Mouse (Mus musculus) heart, postnatal 0 days (tissue): ENCODE results near the gene Mad1l1. TPM values are rescaled to one million over a fixed set of nuclear protein-coding genes. Genes with fewer than 3 reads are reported as not detected.

Experiments used
- ATAC-seq: fragments of 200-750 bp; cut with Nextera tagmentation; 2 replicates; pipeline ENCODE4 v1.8.0; 2017; ENCODE audit warnings: low read depth, moderate number of reproducible peaks, moderate library complexity; ENCODE audit not compliant: insufficient read depth
- DNase-seq: peaks from one replicate; pipeline ENCODE4 v3.0.0-alpha.2; 2016; ENCODE audit warnings: low spot score
- H3K27ac ChIP-seq: fragments of 300-500 bp; sonication (generic); 2 replicates; pipeline ENCODE4 v1.5.1; 2014; ENCODE audit warnings: low read depth, mild to moderate bottlenecking
- H3K27me3 ChIP-seq: fragments of 300-500 bp; sonication (generic); 2 replicates; pipeline ENCODE4 v1.6.1; 2014; ENCODE audit warnings: low read length, mixed read lengths; ENCODE audit not compliant: control insufficient read depth, insufficient read depth
- H3K36me3 ChIP-seq: fragments of 300-500 bp; sonication (generic); replicated peaks from 2 replicates; pipeline ENCODE4 v1.6.1; 2014; ENCODE audit warnings: low read length, mixed read lengths; ENCODE audit not compliant: control insufficient read depth, insufficient read depth
- H3K4me1 ChIP-seq: fragments of 300-500 bp; sonication (generic); 2 replicates; pipeline ENCODE4 v1.6.1; 2014; ENCODE audit warnings: antibody characterized with exemption; ENCODE audit not compliant: control insufficient read depth, insufficient read depth
- H3K4me2 ChIP-seq: fragments of 300-500 bp; sonication (generic); 2 replicates; pipeline ENCODE4 v1.6.1; 2014; ENCODE audit warnings: low read depth, mild to moderate bottlenecking, low read length, moderate library complexity
- H3K4me3 ChIP-seq: fragments of 300-500 bp; sonication (generic); 2 replicates; pipeline ENCODE4 v1.5.1; 2014; ENCODE audit warnings: low read depth, low read length
- H3K9ac ChIP-seq: fragments of 300-500 bp; sonication (generic); replicated peaks from 2 replicates; pipeline ENCODE4 v1.6.1; 2014; ENCODE audit warnings: low read depth, low read length, mixed read lengths
- H3K9me3 ChIP-seq: fragments of 300-500 bp; sonication (generic); replicated peaks from 2 replicates; pipeline ENCODE4 v1.6.1; 2016; ENCODE audit warnings: low read length; ENCODE audit not compliant: control insufficient read depth
- CTCF ChIP-seq: IDR thresholded peaks from 2 replicates; pipeline ENCODE4 v1.5.1; 2016; ENCODE audit warnings: antibody characterized with exemption, control low read depth, low read depth
- EP300 ChIP-seq: IDR thresholded peaks from 2 replicates; pipeline ENCODE4 v1.6.1; 2016; ENCODE audit warnings: antibody characterized with exemption, low read depth
- WGBS: fragments of 180-500 bp; shearing (Covaris S2); extraction: QIAGEN DNeasy Blood & Tissue Kit; methylation state at CpG from one replicate; pipeline ENCODE4 v1.1.7; 2014; 5-methylcytosine and 5-hydroxymethylcytosine counted together
- polyA plus RNA-seq: library from polyadenylated mRNA; unstranded; fragments of >200 nt; fragmentation: Nextera tagmentation; extraction: Ambion mirVana; gene quantifications from 2 replicates; pipeline ENCODE4 v1.2.1, GENCODE M21; 2015
- total RNA-seq: library from RNA; depleted of rRNA; stranded (reverse); fragments of >200 nt; gene quantifications from 2 replicates; pipeline ENCODE4 v1.2.3, GENCODE M21; 2014; ENCODE audit warnings: low replicate concordance

The Mad1l1 gene
- total and polyA plus RNA-seq, 2 experiments from 2014 or later = 15.1 to 20.6 TPM

GRCm38 (mm10) chr5:139978525-139979276 is 342.7 kb downstream of the Mad1l1 start:
- H3K27me3 ChIP-seq = peaks cover 16% of the 10 kb centered on the region
- no peaks in the 10 kb centered on the region for H3K4me1 ChIP-seq
- no peak overlapping the region for H3K27ac ChIP-seq
- H3K9me3 ChIP-seq = no peaks in the 10 kb centered on the region
- DNase-seq (no peak), ATAC-seq (no peak)
- no peak overlapping the region for H3K4me2 ChIP-seq
- TF ChIP-seq EP300 = no peak
- TF ChIP-seq CTCF = no peak
- WGBS = 6% methylated on average over 13 of the region's 13 CpGs
- H3K9ac ChIP-seq = no peak overlapping the region
- no peak overlapping the region for H3K4me3 ChIP-seq
- no peaks in the 10 kb centered on the region for H3K36me3 ChIP-seq

GRCm38 (mm10) chr5:139977476-139977875 is 343.9 kb downstream of the Mad1l1 start:
- no peak overlapping the region for H3K4me3 ChIP-seq
- no peak overlapping the region for H3K27ac ChIP-seq
- no peak for TF ChIP-seq CTCF
- TF ChIP-seq EP300 = no peak
- WGBS = 30% methylated on average over 8 of the region's 8 CpGs
- peaks cover 29% of the 10 kb centered on the region for H3K27me3 ChIP-seq
- no peak overlapping the region for H3K4me2 ChIP-seq
- DNase-seq = no peak
- no peaks in the 10 kb centered on the region for H3K36me3 ChIP-seq
- H3K4me1 ChIP-seq = no peaks in the 10 kb centered on the region
- no peaks in the 10 kb centered on the region for H3K9me3 ChIP-seq
- no peak overlapping the region for H3K9ac ChIP-seq
- ATAC-seq = no peak

GRCm38 (mm10) chr5:139976584-139976983 is 344.8 kb downstream of the Mad1l1 start:
- WGBS = 71% methylated on average over 4 of the region's 4 CpGs
- TF ChIP-seq EP300 (no peak), CTCF (no peak)

GRCm38 (mm10) chr5:139970186-139970631 is 351.1 kb downstream of the Mad1l1 start:
- no peak overlapping the region for H3K4me3 ChIP-seq
- TF ChIP-seq EP300 (no peak), CTCF (peak; percentile 35)
- H3K4me1 ChIP-seq = no peaks in the 10 kb centered on the region
- H3K4me2 ChIP-seq = no peak overlapping the region
- peak; percentile 7 for DNase-seq
- 46% methylated on average over 12 of the region's 12 CpGs for WGBS
- H3K27me3 ChIP-seq = peaks cover 37% of the 10 kb centered on the region
- peak; percentile 18; the same call in 1 of the 2 replicates for ATAC-seq
- H3K27ac ChIP-seq = no peak overlapping the region
- H3K36me3 ChIP-seq = no peaks in the 10 kb centered on the region
- no peak overlapping the region for H3K9ac ChIP-seq
- H3K9me3 ChIP-seq = no peaks in the 10 kb centered on the region

More at GRCm38 (mm10) chr5:139976584-139976983, 344.8 kb downstream of the Mad1l1 start:
- ATAC-seq (no peak), DNase-seq (no peak)
- Histone ChIP-seq H3K4me2 (no peak overlapping the region), H3K4me1 (no peaks in the 10 kb centered on the region), H3K9ac (no peak overlapping the region), H3K4me3 (no peak overlapping the region), H3K36me3 (no peaks in the 10 kb centered on the region), H3K27me3 (peaks cover 37% of the 10 kb centered on the region), H3K9me3 (no peaks in the 10 kb centered on the region), H3K27ac (no peak overlapping the region)

DNA sequence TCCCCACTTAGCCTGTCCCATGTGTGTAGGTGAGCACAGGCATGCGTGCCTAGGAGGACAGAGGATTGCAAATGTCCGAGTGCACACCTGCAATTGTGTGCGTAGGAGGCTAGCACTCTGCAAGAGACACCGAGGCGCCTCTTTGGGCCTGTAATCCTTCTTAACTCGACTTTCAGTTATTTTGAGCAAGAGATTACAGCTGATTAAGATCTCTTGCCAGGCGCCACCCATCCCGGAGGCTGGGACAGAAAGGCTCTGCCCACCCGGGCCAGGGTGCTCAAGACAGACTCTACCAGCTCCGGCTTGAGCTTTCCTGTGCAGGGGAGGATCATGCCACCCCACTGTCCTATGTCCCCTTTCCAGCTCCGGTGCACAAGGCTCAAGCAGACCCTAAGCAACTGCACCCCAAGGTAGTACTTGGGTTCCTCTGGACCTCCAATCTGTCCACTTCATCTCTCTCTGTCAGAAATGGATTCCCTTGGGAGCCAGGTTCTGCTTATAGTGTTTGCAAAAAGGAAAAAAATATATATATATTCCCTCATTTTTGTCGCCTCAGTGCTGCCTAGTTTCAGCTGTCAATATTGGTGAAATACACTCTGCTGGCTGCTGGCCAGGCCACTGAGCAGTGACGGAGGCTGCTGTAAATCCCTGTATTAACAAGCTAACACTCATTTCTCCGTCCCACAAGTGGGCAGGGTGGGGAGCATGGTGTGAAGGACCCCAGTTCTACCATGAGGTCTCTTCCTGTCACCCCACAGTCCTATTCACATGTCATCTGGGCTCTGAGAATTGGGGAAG is 352.0 kb downstream of the Mad1l1 start:
- H3K9me3 ChIP-seq = no peaks in the 10 kb centered on the region
- ATAC-seq (no peak), DNase-seq (no peak)
- H3K27ac ChIP-seq = no peak overlapping the region
- TF ChIP-seq CTCF = no peak
- no peak for TF ChIP-seq EP300
- no peak overlapping the region for H3K4me3 ChIP-seq
- peaks cover 34% of the 10 kb centered on the region for H3K27me3 ChIP-seq
- H3K4me1 ChIP-seq = no peaks in the 10 kb centered on the region
- 73% methylated on average over 14 of the region's 14 CpGs for WGBS
- no peaks in the 10 kb centered on the region for H3K36me3 ChIP-seq
- no peak overlapping the region for H3K4me2 ChIP-seq
- H3K9ac ChIP-seq = no peak overlapping the region
